Mouse (Mus musculus): Measurements from ENCODE around the gene G0s2. TPM values are rescaled to one million over a fixed set of nuclear protein-coding genes. Genes with fewer than 3 reads are reported as not detected.
A peak's percentile ranks its signal among the peaks of the same experiment; 100 is the strongest.

The G0s2 gene
- polyA plus RNA-seq, 1 experiment from 2014 or later = 269 TPM

- DNase-seq (no peak), ATAC-seq (no peak)
- H3K9me3 ChIP-seq (ENCODE audit: low read length) = no peaks in the 10 kb centered on the region
- peak overlapping the region; percentile 97 for H3K27ac ChIP-seq (ENCODE audit: low read depth)
- no peaks in the 10 kb centered on the region for H3K27me3 ChIP-seq (ENCODE audit: insufficient read depth, low read length)
- H3K9ac ChIP-seq (replicated peaks) = peak overlapping the region; percentile 83
- peak overlapping the region; percentile 56 for H3K4me3 ChIP-seq (ENCODE audit: low read depth, low read length)
- TF ChIP-seq CTCF (IDR thresholded peaks at IDR 0.05; ENCODE audit: low read depth) (no peak), EP300 (IDR thresholded peaks at IDR 0.05; ENCODE audit: low read depth) (no peak)
- H3K36me3 ChIP-seq (replicated peaks; ENCODE audit: insufficient read depth, low read length) = no peaks in the 10 kb centered on the region
- peaks cover 19% of the 10 kb centered on the region for H3K4me1 ChIP-seq (ENCODE audit: insufficient read depth)
- peak overlapping the region; percentile 70 for H3K4me2 ChIP-seq (ENCODE audit: low read depth, low read length)
- 36% methylated on average over 6 of the region's 6 CpGs for WGBS (ENCODE audit: insufficient replicate concordance)
Measured at GRCm38 (mm10) chr1:193270965-193271763, 1.9 kb downstream of the G0s2 start.

- H3K9ac ChIP-seq (replicated peaks) = no peak overlapping the region
- no peaks in the 10 kb centered on the region for H3K9me3 ChIP-seq (ENCODE audit: low read length)
- no peak overlapping the region for H3K27ac ChIP-seq (ENCODE audit: low read depth)
- TF ChIP-seq EP300 (IDR thresholded peaks at IDR 0.05; ENCODE audit: low read depth) (no peak), CTCF (IDR thresholded peaks at IDR 0.05; ENCODE audit: low read depth) (no peak)
- DNase-seq = no peak
- no peak for ATAC-seq
- H3K27me3 ChIP-seq (ENCODE audit: insufficient read depth, low read length) = no peaks in the 10 kb centered on the region
- no peaks in the 10 kb centered on the region for H3K36me3 ChIP-seq (replicated peaks; ENCODE audit: insufficient read depth, low read length)
- peaks cover 13% of the 10 kb centered on the region; the same call in 1 of the 2 replicates for H3K4me1 ChIP-seq (ENCODE audit: insufficient read depth)
- no peak overlapping the region for H3K4me3 ChIP-seq (ENCODE audit: low read depth, low read length)
- no peak overlapping the region for H3K4me2 ChIP-seq (ENCODE audit: low read depth, low read length)
Measured at GRCm38 (mm10) chr1:193265734-193266133, 7.3 kb downstream of the G0s2 start.

GRCm38 (mm10) chr1:193263955-193264598, 8.9 kb downstream of the G0s2 start, which contains the start of gene Hsd11b1:
Gene Hsd11b1 (minus strand): TSS chr1:193264075.
- TF ChIP-seq CTCF (IDR thresholded peaks at IDR 0.05; ENCODE audit: low read depth) (no peak), EP300 (IDR thresholded peaks at IDR 0.05; ENCODE audit: low read depth) (no peak)
- H3K36me3 ChIP-seq (replicated peaks; ENCODE audit: insufficient read depth, low read length) = no peaks in the 10 kb centered on the region
- ATAC-seq = 0 out of 2 replicates have a peak, but pooled peaks have one; percentile 7
- DNase-seq = no peak
- H3K9me3 ChIP-seq (ENCODE audit: low read length) = no peaks in the 10 kb centered on the region
- no peak within 1 kb of the TSS for H3K4me3 ChIP-seq (ENCODE audit: low read depth, low read length)
- WGBS (ENCODE audit: insufficient replicate concordance) = 43% methylated on average over 5 of the region's 5 CpGs
- no peaks in the 10 kb centered on the region for H3K27me3 ChIP-seq (ENCODE audit: insufficient read depth, low read length)
- 0 out of 2 replicates have a peak within 1 kb of the TSS, but pooled peaks have one; percentile 8 for H3K4me2 ChIP-seq (ENCODE audit: low read depth, low read length)
- H3K9ac ChIP-seq (replicated peaks) = no peak within 1 kb of the TSS
- H3K27ac ChIP-seq (ENCODE audit: low read depth) = no peak within 1 kb of the TSS
- H3K4me1 ChIP-seq (ENCODE audit: insufficient read depth) = peaks cover 13% of the 10 kb centered on the region; the same call in 1 of the 2 replicates

- ATAC-seq (no peak), DNase-seq (no peak)
- 63% methylated on average over 8 of the region's 8 CpGs for WGBS (ENCODE audit: insufficient replicate concordance)
- no peak overlapping the region for H3K27ac ChIP-seq (ENCODE audit: low read depth)
- no peaks in the 10 kb centered on the region for H3K27me3 ChIP-seq (ENCODE audit: insufficient read depth, low read length)
- H3K4me1 ChIP-seq (ENCODE audit: insufficient read depth) = peaks cover 13% of the 10 kb centered on the region; the same call in 1 of the 2 replicates
- H3K4me3 ChIP-seq (ENCODE audit: low read depth, low read length) = no peak overlapping the region
- no peak overlapping the region for H3K9ac ChIP-seq (replicated peaks)
- no peaks in the 10 kb centered on the region for H3K9me3 ChIP-seq (ENCODE audit: low read length)
- H3K36me3 ChIP-seq (replicated peaks; ENCODE audit: insufficient read depth, low read length) = no peaks in the 10 kb centered on the region
- no peak overlapping the region for H3K4me2 ChIP-seq (ENCODE audit: low read depth, low read length)
- TF ChIP-seq CTCF (IDR thresholded peaks at IDR 0.05; ENCODE audit: low read depth) (no peak), EP300 (IDR thresholded peaks at IDR 0.05; ENCODE audit: low read depth) (no peak)
Measured at GRCm38 (mm10) chr1:193263026-193263907, 9.8 kb downstream of the G0s2 start.

GRCm38 (mm10) chr1:193261897-193262548, 11.0 kb downstream of the G0s2 start:
- peak; percentile 83 for ATAC-seq

More at GRCm38 (mm10) chr1:193261897-193262548, 11.0 kb downstream of the G0s2 start:
- H3K27ac ChIP-seq (ENCODE audit: low read depth) = peak overlapping the region; percentile 60
- peaks cover 13% of the 10 kb centered on the region; the same call in 1 of the 2 replicates for H3K4me1 ChIP-seq (ENCODE audit: insufficient read depth)
- H3K4me2 ChIP-seq (ENCODE audit: low read depth, low read length) = no peak overlapping the region
- H3K27me3 ChIP-seq (ENCODE audit: insufficient read depth, low read length) = no peaks in the 10 kb centered on the region
- no peaks in the 10 kb centered on the region for H3K36me3 ChIP-seq (replicated peaks; ENCODE audit: insufficient read depth, low read length)
- TF ChIP-seq EP300 (IDR thresholded peaks at IDR 0.05; ENCODE audit: low read depth) = peak; percentile 50; the same call in 1 of the 2 replicates
- TF ChIP-seq CTCF (IDR thresholded peaks at IDR 0.05; ENCODE audit: low read depth) = no peak
- H3K9ac ChIP-seq (replicated peaks) = no peak overlapping the region
- H3K9me3 ChIP-seq (ENCODE audit: low read length) = no peaks in the 10 kb centered on the region
- no peak overlapping the region for H3K4me3 ChIP-seq (ENCODE audit: low read depth, low read length)
- no peak for DNase-seq
- 39% methylated on average over 7 of the region's 7 CpGs for WGBS (ENCODE audit: insufficient replicate concordance)
